ENCODE assay signal across 27 mouse cellular contexts in the genomic region with DNA sequence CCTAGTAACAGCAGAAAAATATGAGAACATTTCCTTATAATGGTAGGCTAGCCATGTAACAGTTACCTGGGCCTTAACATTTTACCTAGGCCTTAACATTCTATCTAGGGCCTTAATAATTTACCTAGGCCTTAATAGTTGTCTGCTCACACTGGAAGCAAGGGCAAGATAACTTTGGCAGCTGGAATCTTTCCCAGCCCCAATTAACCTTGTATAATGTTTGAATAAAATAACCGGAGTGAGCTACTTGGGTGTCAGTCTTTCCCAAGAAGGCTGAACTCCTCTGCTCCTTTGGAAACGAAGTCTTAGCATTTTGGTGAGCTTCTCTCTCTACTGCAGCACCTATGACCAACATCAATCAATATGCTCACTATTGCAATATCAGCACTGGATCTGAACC. TPM values are rescaled to one million over a fixed set of nuclear protein-coding genes. Genes with fewer than 3 reads are reported as not detected.
DNase-seq lines count a peak whose midpoint lies in the region; ATAC-seq lines count a peak whose summit lies in the region.
"Had no signal": no experiment of that assay in that cellular context is flagged by ENCODE, and none has a peak within 500 bp of the region (broad histone marks: within the 10 kb centered on the region; RNA-seq: fewer than 3 reads in every experiment).

No protein-coding gene starts in this region.

- 68% methylated on average over 2 of the region's 2 CpGs for WGBS in heart, embryonic 15.5 days
- 65% methylated on average over 2 of the region's 2 CpGs for WGBS in kidney, embryonic 16.5 days

- H3K9ac ChIP-seq in heart, embryonic 15.5 days = no peak overlapping the region; the same call in 1 of the 2 replicates
- H3K9ac ChIP-seq in kidney, embryonic 16.5 days (replicated peaks; ENCODE audit: low read length) = no peak overlapping the region
- H3K9ac ChIP-seq: embryonic facial prominence, embryonic 12.5 days; embryonic facial prominence, embryonic 15.5 days; forebrain, postnatal 0 days; hindbrain, embryonic 13.5 days; intestine, embryonic 15.5 days had no signal

- H3K4me3 ChIP-seq in heart, embryonic 15.5 days = no peak overlapping the region
- H3K4me3 ChIP-seq in kidney, embryonic 16.5 days (ENCODE audit: low read length) = no peak overlapping the region
- H3K4me3 ChIP-seq: embryonic facial prominence, embryonic 12.5 days; embryonic facial prominence, embryonic 15.5 days; gastrocnemius, adult 2 months; hindbrain, embryonic 10.5 days; hindbrain, embryonic 13.5 days; intestine, embryonic 15.5 days had no signal

- no peaks in the 10 kb centered on the region for H3K27me3 ChIP-seq in heart, embryonic 15.5 days
- H3K27me3 ChIP-seq in kidney, embryonic 16.5 days (ENCODE audit: insufficient read depth, low read length) = no peaks in the 10 kb centered on the region

- no peak overlapping the region for H3K4me2 ChIP-seq in heart, embryonic 15.5 days
- H3K4me2 ChIP-seq in kidney, embryonic 16.5 days (replicated peaks; ENCODE audit: low read depth, low read length) = no peak overlapping the region
- H3K4me2 ChIP-seq: embryonic facial prominence, embryonic 12.5 days; embryonic facial prominence, embryonic 15.5 days; hindbrain, embryonic 13.5 days; intestine, embryonic 15.5 days had no signal

- no peaks in the 10 kb centered on the region for H3K36me3 ChIP-seq in heart, embryonic 15.5 days
- no peaks in the 10 kb centered on the region for H3K36me3 ChIP-seq in kidney, embryonic 16.5 days (ENCODE audit: insufficient read depth, low read length)
- H3K36me3 ChIP-seq: embryonic facial prominence, embryonic 12.5 days; embryonic facial prominence, embryonic 15.5 days; heart, embryonic 12.5 days; hindbrain, embryonic 10.5 days; hindbrain, embryonic 13.5 days; intestine, embryonic 15.5 days had no signal

- ATAC-seq in heart, embryonic 15.5 days (replicated peaks; ENCODE audit: insufficient number of reproducible peaks, insufficient read depth, low FRiP score, low read depth) = no peak
- no peak for ATAC-seq in kidney, embryonic 16.5 days (ENCODE audit: low FRiP score, low TSS enrichment)
- ATAC-seq: CD4-positive, CD25-positive, alpha-beta regulatory T cell, adult 4 months; forebrain, embryonic 14.5 days; intestine, embryonic 15.5 days had no signal

- no peak for DNase-seq in heart, adult 18-20 months
- DNase-seq in kidney, adult 11 months = peak; percentile 40
- DNase-seq in kidney, adult 18-20 months = no peak
- peak; percentile 78 for DNase-seq in kidney, adult 9 months
- DNase-seq: adrenal gland, adult 2 months; adrenal gland, postnatal 14 days; cerebellum, adult 11 months; cerebellum, adult 2 months; cerebellum, adult 9-11 months; cerebellum, postnatal 25 days; forebrain, postnatal 0 days; gastrocnemius, adult 2 months; gastrocnemius, postnatal 14 days had no signal

- peak overlapping the region; percentile 87 for H3K27ac ChIP-seq in heart, embryonic 15.5 days
- H3K27ac ChIP-seq in kidney, embryonic 16.5 days (ENCODE audit: low read length) = no peak overlapping the region
- H3K27ac ChIP-seq: embryonic facial prominence, embryonic 12.5 days; embryonic facial prominence, embryonic 15.5 days; gastrocnemius, adult 2 months; hindbrain, embryonic 10.5 days; hindbrain, embryonic 13.5 days; intestine, embryonic 15.5 days had no signal

- peaks cover 24% of the 10 kb centered on the region for H3K4me1 ChIP-seq in heart, embryonic 15.5 days (replicated peaks)
- no peaks in the 10 kb centered on the region for H3K4me1 ChIP-seq in kidney, embryonic 16.5 days (ENCODE audit: insufficient read depth, low read length)
- H3K4me1 ChIP-seq: intestine, embryonic 15.5 days had no signal

- H3K9me3 ChIP-seq in heart, embryonic 15.5 days (replicated peaks) = no peaks in the 10 kb centered on the region
- H3K9me3 ChIP-seq in kidney, embryonic 16.5 days (ENCODE audit: low read length) = no peaks in the 10 kb centered on the region
- H3K9me3 ChIP-seq: embryonic facial prominence, embryonic 12.5 days; embryonic facial prominence, embryonic 15.5 days; hindbrain, embryonic 10.5 days; hindbrain, embryonic 13.5 days; intestine, embryonic 15.5 days had no signal

RNA-seq across cellular contexts. Expression of gene Apol6, which starts 46.5 kb away (rescaled TPM):
- 0.19 and 0.26 TPM in 2 replicates for polyA plus RNA-seq in heart, embryonic 15.5 days (2015; fragmentation: Nextera tagmentation; extraction: Ambion mirVana)
- 1 to 10 TPM; 1.3 to 3.1 TPM for total RNA-seq in heart, adult 18-20 months (2021)
- polyA plus RNA-seq in kidney, embryonic 16.5 days (2015; fragmentation: Nextera tagmentation; extraction: Ambion mirVana) = not detected in 2 replicates
- total RNA-seq: common myeloid progenitor, adult 5-6 weeks; MEL had no signal
- polyA plus RNA-seq: CD4-positive, CD25-positive, alpha-beta regulatory T cell, adult 4 months; forebrain, embryonic 11.5 days; forebrain, embryonic 14.5 days; forebrain, postnatal 0 days; hindbrain, embryonic 10.5 days; hindbrain, embryonic 13.5 days; hindbrain, embryonic 16.5 days had no signal

RNA-seq across cellular contexts. Expression of gene 1110038F14Rik, which starts 49.7 kb away (rescaled TPM):
- 39.4 and 42.5 TPM in 2 replicates for polyA plus RNA-seq in heart, embryonic 15.5 days (2015; fragmentation: Nextera tagmentation; extraction: Ambion mirVana)
- total RNA-seq in heart, adult 18-20 months (2021) = 10 to 100 TPM; 18.8 to 19.5 TPM
- polyA plus RNA-seq in kidney, embryonic 16.5 days (2015; fragmentation: Nextera tagmentation; extraction: Ambion mirVana) = 78.1 and 82.2 TPM in 2 replicates

RNA-seq across cellular contexts. Expression of gene Mb, which starts 52.4 kb away (rescaled TPM):
- 776 and 844 TPM in 2 replicates for polyA plus RNA-seq in heart, embryonic 15.5 days (2015; fragmentation: Nextera tagmentation; extraction: Ambion mirVana)
- over 10,000 TPM; 19,183 to 21,770 TPM for total RNA-seq in heart, adult 18-20 months (2021)
- 0.64 and 0.71 TPM in 2 replicates for polyA plus RNA-seq in kidney, embryonic 16.5 days (2015; fragmentation: Nextera tagmentation; extraction: Ambion mirVana)
- total RNA-seq: common myeloid progenitor, adult 5-6 weeks; MEL had no signal
- polyA plus RNA-seq: adrenal gland, adult 2 months; CD4-positive, CD25-positive, alpha-beta regulatory T cell, adult 4 months; forebrain, embryonic 11.5 days; forebrain, embryonic 14.5 days had no signal

Comparison
In these comparisons a context has a peak if more than half of its experiments do, and no peak if none do; other contexts are left out.
1. DNase-seq: peak in kidney, adult 11 months (single experiment) and kidney, adult 9 months (single experiment); none in heart, adult 18-20 months (0 of 2) and kidney, adult 18-20 months (single experiment).
2. RNA of gene Mb, which starts 52.4 kb away (polyA plus RNA-seq): 776 to 844 TPM in heart, embryonic 15.5 days; 0.64 to 0.71 TPM in kidney, embryonic 16.5 days; every median in the first group is over 100 times any median in the second.